Mouse (Mus musculus) limb, embryonic 14.5 days (tissue): ENCODE measurements around the gene Lypd3. TPM values are rescaled to one million over a fixed set of nuclear protein-coding genes. Genes with fewer than 3 reads are reported as not detected.

Experiments
- ATAC-seq: fragments of 200-750 bp; cut with Nextera tagmentation; 2 replicates; pipeline ENCODE4 v1.8.0; 2017; ENCODE audit warnings: low read depth, moderate number of reproducible peaks, moderate TSS enrichment; ENCODE audit not compliant: low FRiP score
- DNase-seq: peaks from one replicate; pipeline ENCODE4 v3.0.0-alpha.2; 2015; ENCODE audit warnings: low spot score
- H3K27ac ChIP-seq: fragments of 300-500 bp; sonication (generic); replicated peaks from 2 replicates; pipeline ENCODE4 v1.5.1; 2014; ENCODE audit warnings: low read depth, mild to moderate bottlenecking, low read length, moderate library complexity, mixed read lengths
- H3K27me3 ChIP-seq: fragments of 300-500 bp; sonication (generic); 2 replicates; pipeline ENCODE4 v1.6.1; 2014; ENCODE audit warnings: low read length, mixed read lengths; ENCODE audit not compliant: control insufficient read depth, insufficient read depth
- H3K36me3 ChIP-seq: fragments of 300-500 bp; sonication (generic); 2 replicates; pipeline ENCODE4 v1.6.1; 2014; ENCODE audit warnings: mild to moderate bottlenecking, low read length, moderate library complexity, mixed read lengths; ENCODE audit not compliant: control insufficient read depth, insufficient read depth
- H3K4me1 ChIP-seq: fragments of 300-500 bp; sonication (generic); 2 replicates; pipeline ENCODE4 v1.6.1; 2014; ENCODE audit warnings: antibody characterized with exemption, low read length, mixed read lengths; ENCODE audit not compliant: control insufficient read depth, insufficient read depth
- H3K4me2 ChIP-seq: fragments of 300-500 bp; sonication (generic); replicated peaks from 2 replicates; pipeline ENCODE4 v1.6.1; 2014; ENCODE audit warnings: low read depth, mild to moderate bottlenecking, low read length, moderate library complexity; ENCODE audit not compliant: severe bottlenecking
- H3K4me3 ChIP-seq: fragments of 300-500 bp; sonication (generic); replicated peaks from 2 replicates; pipeline ENCODE4 v1.5.1; 2014; ENCODE audit warnings: low read length
- H3K9ac ChIP-seq: fragments of 300-500 bp; sonication (generic); 2 replicates; pipeline ENCODE4 v1.6.1; 2014; ENCODE audit warnings: mild to moderate bottlenecking, low read depth, low read length, moderate library complexity; ENCODE audit not compliant: severe bottlenecking
- H3K9me3 ChIP-seq: fragments of 300-500 bp; sonication (generic); 2 replicates; pipeline ENCODE4 v1.6.1; 2016; ENCODE audit warnings: low read length; ENCODE audit not compliant: control insufficient read depth
- POLR2A ChIP-seq: fragments of 200-500 bp; IDR thresholded peaks from 2 replicates; pipeline ENCODE4 v1.8.0; 2012; ENCODE audit warnings: inconsistent platforms, mild to moderate bottlenecking, moderate library complexity, borderline replicate concordance; ENCODE audit not compliant: insufficient read depth, insufficient read length; ENCODE audit errors: extremely low read depth
- WGBS: fragments of 180-500 bp; shearing (Covaris S2); extraction: QIAGEN DNeasy Blood & Tissue Kit; methylation state at CpG from one replicate; pipeline ENCODE4 v1.1.7; 2014; 5-methylcytosine and 5-hydroxymethylcytosine counted together
- polyA plus RNA-seq, 2 experiments: library from polyadenylated mRNA; depleted of rRNA in 1 of 2; stranded (reverse) in 1 of 2; unstranded in 1 of 2; fragments of >200 nt; fragmentation: Nextera tagmentation in 1 of 2; extraction: Ambion mirVana in 1 of 2; gene quantifications; 2 replicates each; pipeline versions ENCODE4 v1.2.1 to v1.2.3; 2012 to 2014

Gene Lypd3
- polyA plus RNA-seq, 2 experiments: 30.4 to 50.7 TPM

- Histone ChIP-seq H3K36me3 (no peaks in the 10 kb centered on the region), H3K4me1 (no peaks in the 10 kb centered on the region), H3K27ac (no peak overlapping the region), H3K4me2 (no peak overlapping the region), H3K4me3 (no peak overlapping the region), H3K27me3 (no peaks in the 10 kb centered on the region), H3K9me3 (no peaks in the 10 kb centered on the region), H3K9ac (no peak overlapping the region)
- TF ChIP-seq POLR2A: no peak
- no peak for ATAC-seq
- DNase-seq: peak; percentile 24
- WGBS: 26% methylated on average over 7 of the region's 7 CpGs
These were observed 17.3 kb downstream of the Lypd3 start for GRCm38 (mm10) chr7:24653681-24654080.

GRCm38 (mm10) chr7:24659737-24660357 lies 23.5 kb downstream of the Lypd3 start:
- ATAC-seq (no peak), DNase-seq (no peak)
- TF ChIP-seq POLR2A: no peak
- Histone ChIP-seq H3K36me3 (no peaks in the 10 kb centered on the region), H3K27me3 (no peaks in the 10 kb centered on the region), H3K4me3 (no peak overlapping the region), H3K27ac (no peak overlapping the region), H3K9me3 (no peaks in the 10 kb centered on the region; the same call in 1 of the 2 replicates), H3K9ac (no peak overlapping the region), H3K4me2 (no peak overlapping the region), H3K4me1 (no peaks in the 10 kb centered on the region)
- 42% methylated on average over 12 of the region's 12 CpGs for WGBS

GRCm38 (mm10) chr7:24661118-24661904 lies 25.0 kb downstream of the Lypd3 start:
- Histone ChIP-seq H3K4me1 (no peaks in the 10 kb centered on the region), H3K4me3 (no peak overlapping the region), H3K9me3 (no peaks in the 10 kb centered on the region; the same call in 1 of the 2 replicates), H3K9ac (no peak overlapping the region), H3K4me2 (no peak overlapping the region), H3K27me3 (no peaks in the 10 kb centered on the region), H3K27ac (no peak overlapping the region), H3K36me3 (no peaks in the 10 kb centered on the region)
- 63% methylated on average over 17 of the region's 17 CpGs for WGBS
- DNase-seq (no peak), ATAC-seq (no peak)
- TF ChIP-seq POLR2A: no peak

DNA sequence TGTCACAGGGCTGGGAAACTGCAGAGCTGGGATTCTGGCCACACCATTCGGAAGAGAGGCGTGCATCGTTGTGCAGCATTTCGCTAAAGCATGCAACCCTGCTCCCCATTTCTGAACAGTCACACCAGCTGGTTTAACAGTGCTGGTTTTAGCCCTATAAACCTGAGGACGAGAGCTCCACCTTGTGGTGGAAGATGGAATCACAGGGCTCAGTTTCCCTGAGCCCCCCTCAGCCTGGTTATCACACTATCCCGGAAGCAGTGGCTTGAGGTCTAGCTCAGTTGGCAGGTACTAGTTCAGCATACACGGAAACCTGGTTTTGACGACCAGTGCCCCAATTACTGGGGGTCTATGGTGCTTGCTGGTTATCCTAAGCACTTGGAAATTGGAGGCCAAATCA lies 26.2 kb downstream of the Lypd3 start:
- ATAC-seq: no peak
- no peaks in the 10 kb centered on the region; the same call in 1 of the 2 replicates for H3K9me3 ChIP-seq
- no peaks in the 10 kb centered on the region for H3K36me3 ChIP-seq
- peak; percentile 88 for DNase-seq
- H3K27ac ChIP-seq: no peak overlapping the region
- H3K27me3 ChIP-seq: no peaks in the 10 kb centered on the region
- H3K4me1 ChIP-seq: no peaks in the 10 kb centered on the region
- H3K4me2 ChIP-seq: no peak overlapping the region
- no peak for TF ChIP-seq POLR2A
- 17% methylated on average over 8 of the region's 8 CpGs for WGBS
- H3K9ac ChIP-seq: no peak overlapping the region
- no peak overlapping the region for H3K4me3 ChIP-seq

DNA sequence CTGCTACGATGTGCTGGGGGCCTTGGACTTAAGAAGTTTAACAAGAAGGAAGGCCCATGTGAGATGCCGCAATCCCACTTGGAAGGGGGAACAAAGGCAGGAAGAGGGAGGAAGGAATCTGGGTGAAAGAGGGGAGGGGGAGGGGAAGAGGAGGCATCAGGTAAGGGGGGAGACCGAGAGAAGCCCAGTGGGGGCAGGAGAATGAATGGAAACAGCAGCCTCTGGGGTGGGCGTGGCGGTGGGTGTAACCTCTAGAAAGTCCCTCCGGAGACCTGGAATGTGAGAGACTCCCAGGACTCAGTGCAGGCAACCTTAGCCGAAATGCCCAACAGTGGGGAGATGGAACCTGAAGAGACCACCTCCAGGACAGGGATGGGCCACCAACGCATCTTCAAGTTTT lies 28.0 kb downstream of the Lypd3 start:
- no peaks in the 10 kb centered on the region for H3K9me3 ChIP-seq
- ATAC-seq: no peak
- no peaks in the 10 kb centered on the region for H3K27me3 ChIP-seq
- WGBS: 40% methylated on average over 8 of the region's 8 CpGs
- no peak overlapping the region for H3K27ac ChIP-seq
- H3K36me3 ChIP-seq: no peaks in the 10 kb centered on the region
- no peak for DNase-seq
- H3K4me2 ChIP-seq: no peak overlapping the region
- H3K9ac ChIP-seq: no peak overlapping the region
- H3K4me3 ChIP-seq: no peak overlapping the region
- TF ChIP-seq POLR2A: no peak
- no peaks in the 10 kb centered on the region for H3K4me1 ChIP-seq
